In genomic region chr6:146994236-146994635, GRCm38 (mm10) we compare ENCODE assay signal across 8 mouse cellular contexts. TPM values are rescaled to one million over a fixed set of nuclear protein-coding genes. Genes with fewer than 3 reads are reported as not detected.
DNase-seq lines count a peak whose midpoint lies in the region; ATAC-seq and TF ChIP-seq lines count a peak whose summit lies in the region.

No protein-coding gene starts in this region.

- ATAC-seq in forebrain, embryonic 14.5 days = no peak

- no peak overlapping the region for H3K4me2 ChIP-seq in forebrain, embryonic 14.5 days (ENCODE audit: low read length)

- no peaks in the 10 kb centered on the region for H3K27me3 ChIP-seq in forebrain, embryonic 14.5 days (replicated peaks; ENCODE audit: control insufficient read depth, insufficient read depth, low read length)
- H3K27me3 ChIP-seq in forebrain, embryonic 10.5 days (ENCODE audit: poor library complexity, severe bottlenecking) = no peaks in the 10 kb centered on the region
- H3K27me3 ChIP-seq in spleen, adult 2 months (ENCODE audit: control insufficient read depth, insufficient read depth, low read length) = no peaks in the 10 kb centered on the region

- no peaks in the 10 kb centered on the region for H3K36me3 ChIP-seq in forebrain, embryonic 14.5 days (ENCODE audit: control insufficient read depth, insufficient read depth, low read length)
- peaks cover 20% of the 10 kb centered on the region for H3K36me3 ChIP-seq in forebrain, embryonic 10.5 days (replicated peaks)
- H3K36me3 ChIP-seq in spleen, adult 2 months (ENCODE audit: control insufficient read depth, insufficient read depth, low read length) = no peaks in the 10 kb centered on the region

- 43% methylated on average over 5 of the region's 5 CpGs for WGBS in forebrain, embryonic 14.5 days
- WGBS in forebrain, embryonic 10.5 days = 47% methylated on average over 5 of the region's 5 CpGs
- 38% methylated on average over 5 of the region's 5 CpGs for WGBS in spleen, adult 2 months

- H3K4me3 ChIP-seq in forebrain, embryonic 14.5 days (ENCODE audit: low read depth, low read length) = no peak overlapping the region
- H3K4me3 ChIP-seq in forebrain, embryonic 10.5 days = no peak overlapping the region
- H3K4me3 ChIP-seq in spleen, adult 2 months (ENCODE audit: extremely low read depth, insufficient read depth, insufficient read length) = no peak overlapping the region

- TF ChIP-seq CTCF in spleen, adult 2 months (IDR thresholded peaks at IDR 0.05; ENCODE audit: extremely low read depth, insufficient read depth, insufficient read length, insufficient replicate concordance) = peak; percentile 22; the same call in 1 of the 2 replicates

- H3K9me3 ChIP-seq in forebrain, embryonic 14.5 days (replicated peaks; ENCODE audit: control insufficient read depth, low read length) = no peaks in the 10 kb centered on the region
- no peaks in the 10 kb centered on the region for H3K9me3 ChIP-seq in forebrain, embryonic 10.5 days

- TF ChIP-seq POLR2A in spleen, adult 2 months (IDR thresholded peaks at IDR 0.05; ENCODE audit: low read depth, low read length) = no peak

- peak; percentile 76 for DNase-seq in forebrain, embryonic 14.5 days (ENCODE audit: low spot score)
- no peak for DNase-seq in forebrain, embryonic 10.5 days (ENCODE audit: extremely low spot score, low spot score)
- DNase-seq in spleen, adult 2 months (ENCODE audit: low read depth in 1 of 2, low spot score in 2 of 2) = peak; percentile 3 to 16
- DNase-seq in spleen, adult 12 weeks (ENCODE audit: low spot score) = no peak
- DNase-seq in cerebellum, postnatal 25 days = peak; percentile 35 to 72
- DNase-seq in kidney, postnatal 10 days = peak; percentile 82
- DNase-seq in lung, postnatal 10 days = peak; percentile 75
- peak; percentile 56 for DNase-seq in thymus, postnatal 0 days (ENCODE audit: low spot score)

- H3K4me1 ChIP-seq in forebrain, embryonic 14.5 days (ENCODE audit: control insufficient read depth, insufficient read depth, low read length) = no peaks in the 10 kb centered on the region
- H3K4me1 ChIP-seq in forebrain, embryonic 10.5 days = no peaks in the 10 kb centered on the region
- no peaks in the 10 kb centered on the region for H3K4me1 ChIP-seq in spleen, adult 2 months (ENCODE audit: control insufficient read depth, insufficient read depth, insufficient read length)

- no peak overlapping the region for H3K27ac ChIP-seq in forebrain, embryonic 14.5 days (ENCODE audit: low read depth, low read length)
- no peak overlapping the region for H3K27ac ChIP-seq in forebrain, embryonic 10.5 days
- H3K27ac ChIP-seq in spleen, adult 2 months (ENCODE audit: insufficient read depth, low read length) = no peak overlapping the region

- H3K9ac ChIP-seq in forebrain, embryonic 14.5 days (ENCODE audit: low read length) = no peak overlapping the region

RNA-seq across cellular contexts. Expression of gene Rep15, which starts 38.1 kb away (rescaled TPM):
- 0.43 and 0.56 TPM in 2 replicates for polyA plus RNA-seq in forebrain, embryonic 14.5 days (2014; fragmentation: Nextera tagmentation; extraction: Ambion mirVana)
- polyA plus RNA-seq in forebrain, embryonic 10.5 days (2016; fragmentation: Nextera tagmentation; extraction: Ambion mirVana) = 1.3 TPM in 2 replicates
- polyA plus RNA-seq in spleen, adult 2 months (2012; rRNA removed) = 0.11 and 0.21 TPM in 2 replicates
- 0.30 and 0.42 TPM in 2 replicates for polyA plus RNA-seq in thymus, postnatal 0 days (2015; fragmentation: Nextera tagmentation; extraction: Ambion mirVana)

RNA-seq across cellular contexts. Expression of gene 1700034J05Rik, which starts 40.0 kb away (rescaled TPM):
- polyA plus RNA-seq in forebrain, embryonic 14.5 days (2014; fragmentation: Nextera tagmentation; extraction: Ambion mirVana) = not detected in 2 replicates
- 0.07 and 0.11 TPM in 2 replicates for polyA plus RNA-seq in forebrain, embryonic 10.5 days (2016; fragmentation: Nextera tagmentation; extraction: Ambion mirVana)
- polyA plus RNA-seq in spleen, adult 2 months (2012; rRNA removed) = not detected in 2 replicates
- polyA plus RNA-seq in thymus, postnatal 0 days (2015; fragmentation: Nextera tagmentation; extraction: Ambion mirVana) = not detected in 2 replicates

RNA-seq across cellular contexts. Expression of gene Mrps35, which starts 48.3 kb away (rescaled TPM):
- polyA plus RNA-seq in forebrain, embryonic 14.5 days (2014; fragmentation: Nextera tagmentation; extraction: Ambion mirVana) = 108 and 119 TPM in 2 replicates
- polyA plus RNA-seq in forebrain, embryonic 10.5 days (2016; fragmentation: Nextera tagmentation; extraction: Ambion mirVana) = 122 and 134 TPM in 2 replicates
- 4.1 and 4.7 TPM in 2 replicates for polyA plus RNA-seq in spleen, adult 2 months (2012; rRNA removed)
- polyA plus RNA-seq in thymus, postnatal 0 days (2015; fragmentation: Nextera tagmentation; extraction: Ambion mirVana) = 105 and 111 TPM in 2 replicates

Comparison
In these comparisons a context has a peak if more than half of its experiments do, and no peak if none do; other contexts are left out.
1. DNase-seq: peak in forebrain, embryonic 14.5 days (single experiment), spleen, adult 2 months (2 of 2), cerebellum, postnatal 25 days (2 of 2), kidney, postnatal 10 days (single experiment), lung, postnatal 10 days (single experiment) and thymus, postnatal 0 days (single experiment); none in forebrain, embryonic 10.5 days (single experiment) and spleen, adult 12 weeks (single experiment).
2. RNA of gene Mrps35, which starts 48.3 kb away (polyA plus RNA-seq): 122 to 134 TPM in forebrain, embryonic 10.5 days, 108 to 119 TPM in forebrain, embryonic 14.5 days and 105 to 111 TPM in thymus, postnatal 0 days; 4.1 to 4.7 TPM in spleen, adult 2 months; every median in the first group is over 10 times any median in the second.